Mouse (Mus musculus) lung, postnatal 0 days (tissue): ENCODE results near the gene Fbxo11. TPM values are rescaled to one million over a fixed set of nuclear protein-coding genes. Genes with fewer than 3 reads are reported as not detected.
A peak's percentile ranks its signal among the peaks of the same experiment; 100 is the strongest.

Source experiments
- ATAC-seq: fragments of 200-750 bp; cut with Nextera tagmentation; 2 replicates; pipeline ENCODE4 v1.8.0; 2017; ENCODE audit warnings: moderate library complexity
- DNase-seq: peaks from one replicate; pipeline ENCODE4 v3.0.0-alpha.2; 2016; ENCODE audit warnings: low spot score
- H3K27ac ChIP-seq: fragments of 300-500 bp; sonication (generic); 2 replicates; pipeline ENCODE4 v1.5.1; 2014; ENCODE audit warnings: antibody characterized with exemption, mild to moderate bottlenecking, low read length, mixed read lengths
- H3K27me3 ChIP-seq: fragments of 300-500 bp; sonication (generic); replicated peaks from 2 replicates; pipeline ENCODE4 v1.6.1; 2014; ENCODE audit warnings: low read length, mixed read lengths; ENCODE audit not compliant: insufficient read depth
- H3K36me3 ChIP-seq: fragments of 300-500 bp; sonication (generic); 2 replicates; pipeline ENCODE4 v1.6.1; 2014; ENCODE audit warnings: low read length, mixed read lengths; ENCODE audit not compliant: insufficient read depth
- H3K4me1 ChIP-seq: fragments of 300-500 bp; sonication (generic); 2 replicates; pipeline ENCODE4 v1.6.1; 2014; ENCODE audit warnings: antibody characterized with exemption, low read depth, low read length, mixed read lengths; ENCODE audit not compliant: insufficient read depth
- H3K4me2 ChIP-seq: fragments of 300-500 bp; sonication (generic); replicated peaks from 2 replicates; pipeline ENCODE4 v1.6.1; 2014; ENCODE audit warnings: low read depth, mild to moderate bottlenecking, low read length, moderate library complexity, mixed read lengths
- H3K4me3 ChIP-seq: fragments of 300-500 bp; sonication (generic); 2 replicates; pipeline ENCODE4 v1.5.1; 2014; ENCODE audit warnings: low read depth, low read length
- H3K9ac ChIP-seq: fragments of 300-500 bp; sonication (generic); replicated peaks from 2 replicates; pipeline ENCODE4 v1.6.1; 2014; ENCODE audit warnings: low read depth, mild to moderate bottlenecking
- H3K9me3 ChIP-seq: fragments of 300-500 bp; sonication (generic); 2 replicates; pipeline ENCODE4 v1.6.1; 2016; ENCODE audit warnings: low read length, mixed read lengths
- CTCF ChIP-seq: IDR thresholded peaks from 2 replicates; pipeline ENCODE4 v1.5.1; 2016; ENCODE audit warnings: antibody characterized with exemption, mild to moderate bottlenecking
- EP300 ChIP-seq: IDR thresholded peaks from 2 replicates; pipeline ENCODE4 v1.6.1; 2016; ENCODE audit warnings: antibody characterized with exemption, mild to moderate bottlenecking, control low read depth
- WGBS: fragments of 180-500 bp; shearing (Covaris S2); extraction: QIAGEN DNeasy Blood & Tissue Kit; methylation state at CpG from one replicate; pipeline ENCODE4 v1.1.7; 2014; 5-methylcytosine and 5-hydroxymethylcytosine counted together
- polyA plus RNA-seq: library from polyadenylated mRNA; unstranded; fragments of >200 nt; fragmentation: Nextera tagmentation; extraction: Ambion mirVana; gene quantifications from 2 replicates; pipeline ENCODE4 v1.2.1, GENCODE M21; 2015

The Fbxo11 gene
- 14.6 and 15.3 TPM in 2 replicates for polyA plus RNA-seq

GRCm38 (mm10) chr17:88065031-88065800 is at the start of gene Fbxo11:
Gene Fbxo11 (minus strand): TSS chr17:88065291.
- Histone ChIP-seq H3K4me2 (peak within 1 kb of the TSS; percentile 62), H3K4me3 (peak within 1 kb of the TSS; percentile 91), H3K36me3 (no peaks in the 10 kb centered on the region), H3K9me3 (no peaks in the 10 kb centered on the region), H3K27me3 (no peaks in the 10 kb centered on the region), H3K9ac (peak within 1 kb of the TSS; percentile 99), H3K4me1 (peaks cover 3% of the 10 kb centered on the region; the same call in 1 of the 2 replicates), H3K27ac (peak within 1 kb of the TSS; percentile 100)
- peak; percentile 3 for ATAC-seq
- DNase-seq: peak; percentile 40
- TF ChIP-seq CTCF (no peak), EP300 (no peak)
- WGBS: under 1% methylated on average over 54 of the region's 112 CpGs

DNA sequence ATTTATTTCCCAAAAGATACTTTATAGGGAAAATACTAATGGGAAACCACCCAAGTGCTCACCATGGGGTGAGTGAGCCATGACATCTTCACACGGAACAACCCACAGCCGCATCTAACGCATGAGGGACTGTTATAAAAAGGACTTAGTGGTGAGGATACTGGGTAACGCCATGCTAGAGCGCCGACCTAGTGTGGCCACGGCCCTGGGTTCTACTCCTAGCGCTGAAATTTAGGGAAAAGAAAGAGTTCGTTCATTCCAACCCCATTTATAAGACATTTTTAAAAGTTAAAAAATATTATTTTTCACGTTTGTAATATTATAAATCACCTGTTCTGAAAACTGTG is 48.8 kb upstream of the Fbxo11 start:
- no peaks in the 10 kb centered on the region for H3K36me3 ChIP-seq
- no peaks in the 10 kb centered on the region for H3K27me3 ChIP-seq
- H3K4me3 ChIP-seq: no peak overlapping the region
- no peak overlapping the region for H3K27ac ChIP-seq
- 91% methylated on average over 10 of the region's 10 CpGs for WGBS
- no peak for TF ChIP-seq EP300
- no peak for TF ChIP-seq CTCF
- no peak overlapping the region for H3K9ac ChIP-seq
- no peaks in the 10 kb centered on the region for H3K4me1 ChIP-seq
- H3K4me2 ChIP-seq: no peak overlapping the region
- no peaks in the 10 kb centered on the region for H3K9me3 ChIP-seq
- ATAC-seq (no peak), DNase-seq (no peak)

GRCm38 (mm10) chr17:88113015-88113882 is 48.2 kb upstream of the Fbxo11 start:
- 70% methylated on average over 12 of the region's 12 CpGs for WGBS
- no peaks in the 10 kb centered on the region for H3K27me3 ChIP-seq
- ATAC-seq (no peak), DNase-seq (peak; percentile 19)
- no peaks in the 10 kb centered on the region for H3K9me3 ChIP-seq
- H3K27ac ChIP-seq: no peak overlapping the region
- TF ChIP-seq CTCF: no peak
- no peak for TF ChIP-seq EP300
- no peak overlapping the region for H3K4me3 ChIP-seq
- no peak overlapping the region for H3K4me2 ChIP-seq
- H3K36me3 ChIP-seq: no peaks in the 10 kb centered on the region
- no peaks in the 10 kb centered on the region for H3K4me1 ChIP-seq
- no peak overlapping the region for H3K9ac ChIP-seq

- Histone ChIP-seq H3K4me2 (no peak overlapping the region), H3K27me3 (no peaks in the 10 kb centered on the region), H3K9me3 (no peaks in the 10 kb centered on the region), H3K9ac (no peak overlapping the region), H3K4me3 (no peak overlapping the region), H3K4me1 (no peaks in the 10 kb centered on the region), H3K27ac (no peak overlapping the region), H3K36me3 (no peaks in the 10 kb centered on the region)
- peak; percentile 17; the same call in 1 of the 2 replicates for ATAC-seq
- TF ChIP-seq EP300: no peak
- TF ChIP-seq CTCF: no peak
- DNase-seq: peak; percentile 12
- WGBS: 66% methylated on average over 10 of the region's 10 CpGs
These were observed 47.0 kb upstream of the Fbxo11 start for GRCm38 (mm10) chr17:88111865-88112645.

- 68% methylated on average over 12 of the region's 12 CpGs for WGBS
- Histone ChIP-seq H3K9me3 (no peaks in the 10 kb centered on the region), H3K27me3 (no peaks in the 10 kb centered on the region), H3K4me3 (no peak overlapping the region), H3K36me3 (no peaks in the 10 kb centered on the region), H3K27ac (no peak overlapping the region), H3K4me1 (no peaks in the 10 kb centered on the region), H3K4me2 (no peak overlapping the region), H3K9ac (no peak overlapping the region)
- ATAC-seq (no peak), DNase-seq (no peak)
- TF ChIP-seq EP300: no peak
- TF ChIP-seq CTCF: no peak
These were observed 46.1 kb upstream of the Fbxo11 start for GRCm38 (mm10) chr17:88111081-88111796.
